ENCODE assay signal across 23 mouse cellular contexts in the genomic region with DNA sequence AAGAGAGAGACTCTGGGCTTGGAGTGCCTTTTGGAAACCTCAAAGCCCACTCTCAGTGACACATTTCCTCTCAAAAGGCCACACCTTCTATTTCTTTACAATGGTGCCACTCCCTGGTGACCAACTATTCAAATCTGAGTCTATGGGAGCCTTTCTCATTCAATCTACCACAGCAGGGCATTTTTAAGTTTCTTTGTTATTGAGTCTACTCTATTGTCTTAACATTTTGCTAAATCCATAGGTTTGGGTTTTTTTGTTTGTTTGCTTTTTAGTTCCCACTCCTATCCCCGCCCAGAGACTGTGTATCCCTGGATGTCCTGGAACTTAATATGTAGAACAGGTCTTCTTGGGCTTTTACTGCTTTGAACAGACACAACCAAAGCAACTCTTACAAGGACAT. TPM values are rescaled to one million over a fixed set of nuclear protein-coding genes. Genes with fewer than 3 reads are reported as not detected.
DNase-seq lines count a peak whose midpoint lies in the region; TF ChIP-seq lines count a peak whose summit lies in the region.
"Had no signal": no experiment of that assay in that cellular context is flagged by ENCODE, and none has a peak within 500 bp of the region (broad histone marks: within the 10 kb centered on the region; RNA-seq: fewer than 3 reads in every experiment).

No protein-coding gene starts in this region.

- H3K9ac ChIP-seq in ES-Bruce4 (ENCODE audit: low read depth, poor library complexity, severe bottlenecking) (no peak overlapping the region), ES-E14 (ENCODE audit: insufficient read depth, low read depth, low read length, poor library complexity, severe bottlenecking) (no peak overlapping the region)
- H3K9ac ChIP-seq: embryonic facial prominence, embryonic 13.5 days; embryonic facial prominence, embryonic 15.5 days; forebrain, embryonic 12.5 days had no signal

- TF ChIP-seq POLR2A in ES-Bruce4 (IDR thresholded peaks at IDR 0.05; ENCODE audit: insufficient read depth, low read length) = no peak

- H3K36me3 ChIP-seq in ES-Bruce4 (ENCODE audit: control insufficient read depth, insufficient read depth, low read length, poor library complexity, severe bottlenecking) = no peaks in the 10 kb centered on the region
- H3K36me3 ChIP-seq in ES-E14 (ENCODE audit: control insufficient read depth, insufficient read depth, low read length, poor library complexity, severe bottlenecking) = no peaks in the 10 kb centered on the region
- H3K36me3 ChIP-seq: embryonic facial prominence, embryonic 13.5 days; embryonic facial prominence, embryonic 15.5 days; forebrain, embryonic 10.5 days; forebrain, embryonic 12.5 days; G1E had no signal

- H3K4me3 ChIP-seq in ES-Bruce4 (ENCODE audit: low read depth, low read length) (no peak overlapping the region), ES-E14 (ENCODE audit: insufficient read depth in 1 of 2, low read depth in 1 of 2, low read length in 2 of 2, poor library complexity in 1 of 2, severe bottlenecking in 1 of 2) (no peak overlapping the region)
- H3K4me3 ChIP-seq: embryonic facial prominence, embryonic 13.5 days; embryonic facial prominence, embryonic 15.5 days; erythroblast, embryonic 14.5 days; forebrain, embryonic 10.5 days; forebrain, embryonic 12.5 days had no signal

- in situ Hi-C loops in ES-E14 (cut with MboI; ENCODE audit: low sequenced_read_pairs in 2 of 2, unreplicated experiment in 2 of 2) = no loop called here

- H3K27me3 ChIP-seq in ES-Bruce4 (ENCODE audit: control insufficient read depth, insufficient read depth, low read length, poor library complexity, severe bottlenecking) = no peaks in the 10 kb centered on the region
- H3K27me3 ChIP-seq: embryonic facial prominence, embryonic 13.5 days; embryonic facial prominence, embryonic 15.5 days; forebrain, embryonic 12.5 days; Patski had no signal

- H3K9me3 ChIP-seq in ES-Bruce4 (replicated peaks; ENCODE audit: control insufficient read depth, insufficient read depth, low read length, poor library complexity, severe bottlenecking) (0 out of 2 replicates have a peak, but pooled peaks cover 2% of the 10 kb centered on the region), ES-E14 (ENCODE audit: control insufficient read depth, insufficient read depth, low read depth, low read length) (no peaks in the 10 kb centered on the region)
- H3K9me3 ChIP-seq: embryonic facial prominence, embryonic 13.5 days; embryonic facial prominence, embryonic 15.5 days; forebrain, embryonic 10.5 days; forebrain, embryonic 12.5 days had no signal

- DNase-seq in ES-E14 (ENCODE audit: low read depth, low spot score) (peak; percentile 69), WW6 (ENCODE audit: low read depth, low spot score) (peak; percentile 67)
- no peak for DNase-seq in layer of hippocampus, adult 18-20 months (ENCODE audit: low spot score in 2 of 2)
- DNase-seq in right cerebral cortex, postnatal 25 days = no peak
- DNase-seq in thymus, postnatal 25 days = no peak
- DNase-seq: adrenal gland, adult 2 months; adrenal gland, postnatal 10 days; adrenal gland, postnatal 25 days; cerebellum, adult 11 months; cerebellum, adult 18-20 months; cerebellum, adult 8-10 months; cerebellum, adult 9-11 months; cerebellum, postnatal 14 days; cerebellum, postnatal 36 days; embryo, embryonic 11 days had no signal

- H3K27ac ChIP-seq in ES-Bruce4 (ENCODE audit: insufficient read depth, low read length) (peak overlapping the region; percentile 89), ES-E14 (ENCODE audit: insufficient read depth, low read depth, low read length, poor library complexity, severe bottlenecking) (peak overlapping the region; percentile 96)
- H3K27ac ChIP-seq: embryonic facial prominence, embryonic 13.5 days; embryonic facial prominence, embryonic 15.5 days; forebrain, embryonic 10.5 days; forebrain, embryonic 12.5 days had no signal

- TF ChIP-seq EP300 in ES-Bruce4 (IDR thresholded peaks at IDR 0.05; ENCODE audit: insufficient read depth, low read depth, low read length) = no peak

- H3K4me1 ChIP-seq in ES-Bruce4 (ENCODE audit: control insufficient read depth, insufficient read depth, low read length) (no peaks in the 10 kb centered on the region), ES-E14 (ENCODE audit: control insufficient read depth in 2 of 2, insufficient read depth in 2 of 2, low read length in 2 of 2, poor library complexity in 1 of 2) (peaks cover 4 to 6% of the 10 kb centered on the region in 2 experiments; a peak in 3 of 4 replicates)
- H3K4me1 ChIP-seq: embryonic facial prominence, embryonic 13.5 days; embryonic facial prominence, embryonic 15.5 days; forebrain, embryonic 10.5 days; forebrain, embryonic 12.5 days had no signal

- TF ChIP-seq CTCF in ES-Bruce4 (IDR thresholded peaks at IDR 0.05; ENCODE audit: low read depth, low read length) = no peak

TF ChIP-seq in ES-E14, 5 proteins besides CTCF, POLR2A, EP300 and RAD21:
- TF ChIP-seq MAFK (IDR thresholded peaks at IDR 0.05; ENCODE audit: insufficient read depth, low read depth, low read length) = 0 out of 2 replicates have a peak, but pooled peaks have one; percentile 6
- no peak for TF ChIP-seq CHD2 (IDR thresholded peaks at IDR 0.05; ENCODE audit: low read depth, low read length)

RNA-seq across cellular contexts. Expression of gene Eps8, which starts 14.8 kb away (rescaled TPM):
- 17.7 and 25.2 TPM in 2 replicates for polyA plus RNA-seq in ES-Bruce4 (2011; ENCODE audit: insufficient read depth, insufficient read length, low read depth, missing spikeins)
- total RNA-seq in ES-E14 (2012; rRNA removed) = 15.0 and 17.0 TPM in 2 replicates
- total RNA-seq in layer of hippocampus, adult 18-20 months (2021) = 10 to 100 TPM; 38.8 to 42.1 TPM
- polyA plus RNA-seq: G1E had no signal

Comparison
In these comparisons a context has a peak if more than half of its experiments do, and no peak if none do; other contexts are left out.
1. DNase-seq: peak in ES-E14 (single experiment) and WW6 (single experiment); none in layer of hippocampus, adult 18-20 months (0 of 2), right cerebral cortex, postnatal 25 days (single experiment) and thymus, postnatal 25 days (single experiment).